Mouse (Mus musculus): ENCODE data around the gene Dnajc15.

GRCm38 (mm10) chr14:77777365-77777764, 97.6 kb downstream of the Dnajc15 start:
- no peak for TF ChIP-seq CTCF (IDR thresholded peaks at IDR 0.05; ENCODE audit: borderline replicate concordance, control insufficient read depth, extremely low read depth, insufficient read depth, low read length, poor library complexity)
- TF ChIP-seq POLR2A (IDR thresholded peaks at IDR 0.05; ENCODE audit: control insufficient read depth, extremely low read depth, insufficient read depth, low read length, poor library complexity) = no peak
